Mouse (Mus musculus) heart, adult 2 months (tissue): Measurements from ENCODE around the gene Tspan31. TPM values are rescaled to one million over a fixed set of nuclear protein-coding genes. Genes with fewer than 3 reads are reported as not detected.

Source experiments
- DNase-seq, 2 experiments: peaks; one replicate each; pipeline ENCODE4 v3.0.0; 2021
- H3K27ac ChIP-seq: fragments of 200-600 bp; 2 replicates; pipeline ENCODE4 v1.8.1; 2022
- H3K27me3 ChIP-seq: fragments of 200-500 bp; 2 replicates; pipeline ENCODE4 v1.6.1; 2012; ENCODE audit warnings: mild to moderate bottlenecking, low read length, inconsistent platforms, mixed read lengths; ENCODE audit not compliant: control insufficient read depth, insufficient read depth
- H3K36me3 ChIP-seq: fragments of 200-500 bp; 2 replicates; pipeline ENCODE4 v1.6.1; 2012; ENCODE audit warnings: low read length, inconsistent platforms; ENCODE audit not compliant: control insufficient read depth, insufficient read depth
- H3K4me1 ChIP-seq: fragments of 200-500 bp; 2 replicates; pipeline ENCODE4 v1.6.1; 2011; ENCODE audit warnings: low read length; ENCODE audit not compliant: control insufficient read depth, insufficient read depth
- H3K4me3 ChIP-seq: fragments of 200-600 bp; 2 replicates; pipeline ENCODE4 v1.8.1; 2022
- H3K79me2 ChIP-seq: fragments of 200-500 bp; replicated peaks from 2 replicates; pipeline ENCODE4 v1.6.1; 2012; ENCODE audit warnings: mild to moderate bottlenecking, inconsistent platforms, low read length, moderate library complexity, mixed read lengths; ENCODE audit not compliant: control insufficient read depth, insufficient read depth
- H3K9ac ChIP-seq: fragments of 200-500 bp; 2 replicates; pipeline ENCODE4 v1.6.1; 2012; ENCODE audit warnings: low read depth, mild to moderate bottlenecking, control low read depth, inconsistent platforms, low read length, mixed read lengths
- CTCF ChIP-seq: fragments of 200-600 bp; IDR thresholded peaks from 2 replicates; pipeline ENCODE4 v1.8.1; 2022; ENCODE audit warnings: antibody characterized with exemption, mild to moderate bottlenecking, moderate library complexity
- EP300 ChIP-seq: fragments of 200-500 bp; IDR thresholded peaks from 2 replicates; pipeline ENCODE4 v1.6.1; 2011; ENCODE audit warnings: low read depth, low read length, control low read depth; ENCODE audit not compliant: insufficient read depth
- POLR2A ChIP-seq: fragments of 200-500 bp; IDR thresholded peaks from 2 replicates; pipeline ENCODE4 v1.6.1; 2011; ENCODE audit warnings: mild to moderate bottlenecking, low read depth, low read length, control low read depth; ENCODE audit not compliant: insufficient read depth
- whole genome bisulfite sequencing: fragments of 180-500 bp; shearing (Covaris S2); methylation state at CpG from one replicate; pipeline ENCODE4 v1.1.7; 2018; 5-methylcytosine and 5-hydroxymethylcytosine counted together
- intact Hi-C: fragments of 180-260 bp; cut with DNase I; formaldehyde crosslinking; loops from one replicate; pipeline ENCODE4 v1.15.1; 2025
- polyA plus RNA-seq: library from polyadenylated mRNA; depleted of rRNA; stranded (reverse); fragments of >200 nt; gene quantifications from 2 replicates; pipeline ENCODE4 v1.2.3, GENCODE M21; 2012
- total RNA-seq, 2 experiments: library from RNA; stranded (reverse); gene quantifications; 2 replicates each; pipeline ENCODE4 v1.2.3; 2021

Gene Tspan31
- total and polyA plus RNA-seq, 3 experiments = 39.3 to 67.6 (median 51.0) TPM

- no peaks in the 10 kb centered on the region for H3K79me2 ChIP-seq
- no peak for TF ChIP-seq EP300
- TF ChIP-seq POLR2A = no peak
- no peak for TF ChIP-seq CTCF
- H3K4me1 ChIP-seq = peaks cover 6% of the 10 kb centered on the region
- DNase-seq = no peak
- intact Hi-C loops = loop anchor here (10.0 kb wide), 1 partner anchor 1684 kb away; the partner anchor contains the start of genes Dgka and Pym1
- H3K27me3 ChIP-seq = no peaks in the 10 kb centered on the region
- H3K9ac ChIP-seq = no peak overlapping the region
- 71% methylated on average over 5 of the region's 5 CpGs for WGBS
- H3K36me3 ChIP-seq = no peaks in the 10 kb centered on the region
- H3K4me3 ChIP-seq = no peak overlapping the region
- H3K27ac ChIP-seq = no peak overlapping the region
Observed at GRCm38 (mm10) chr10:127061085-127061484, 9.0 kb downstream of the Tspan31 start.

GRCm38 (mm10) chr10:127059968-127060916 is 9.8 kb downstream of the Tspan31 start, which contains the start of gene March9:
Gene March9 (minus strand): TSS chr10:127060184.
- Histone ChIP-seq H3K27ac (no peak within 1 kb of the TSS), H3K36me3 (no peaks in the 10 kb centered on the region), H3K4me3 (peak within 1 kb of the TSS; percentile 66), H3K79me2 (no peaks in the 10 kb centered on the region), H3K4me1 (peaks cover 6% of the 10 kb centered on the region), H3K27me3 (no peaks in the 10 kb centered on the region), H3K9ac (peak within 1 kb of the TSS; percentile 72)
- DNase-seq = peak; percentile 64 to 74
- intact Hi-C loops = loop anchor here (10.0 kb wide), 1 partner anchor 1685 kb away; the partner anchor contains the start of genes Dgka and Pym1
- 3% methylated on average over 43 of the region's 72 CpGs for WGBS
- TF ChIP-seq CTCF (no peak), EP300 (no peak), POLR2A (no peak)

GRCm38 (mm10) chr10:127059174-127059967 is 10.7 kb downstream of the Tspan31 start:
- Histone ChIP-seq H3K27ac (no peak overlapping the region), H3K4me3 (peak overlapping the region; percentile 66), H3K27me3 (no peaks in the 10 kb centered on the region), H3K9ac (peak overlapping the region; percentile 72), H3K79me2 (no peaks in the 10 kb centered on the region), H3K36me3 (no peaks in the 10 kb centered on the region), H3K4me1 (peaks cover 5% of the 10 kb centered on the region)
- TF ChIP-seq EP300 (no peak), CTCF (no peak), POLR2A (no peak)
- intact Hi-C loops = no loop called here
- no peak for DNase-seq
- WGBS = 1% methylated on average over 73 of the region's 92 CpGs

- H3K27me3 ChIP-seq = no peaks in the 10 kb centered on the region
- intact Hi-C loops = no loop called here
- no peak for TF ChIP-seq EP300
- TF ChIP-seq CTCF = no peak
- no peak for TF ChIP-seq POLR2A
Observed at GRCm38 (mm10) chr10:127058708-127059107, 11.4 kb downstream of the Tspan31 start.

GRCm38 (mm10) chr10:127058161-127058560 is 11.9 kb downstream of the Tspan31 start:
- Histone ChIP-seq H3K4me3 (no peak overlapping the region), H3K27ac (no peak overlapping the region), H3K4me1 (peaks cover 4% of the 10 kb centered on the region; the same call in 1 of the 2 replicates), H3K79me2 (no peaks in the 10 kb centered on the region), H3K36me3 (no peaks in the 10 kb centered on the region), H3K27me3 (no peaks in the 10 kb centered on the region), H3K9ac (no peak overlapping the region)
- TF ChIP-seq POLR2A (no peak), EP300 (no peak), CTCF (peak; percentile 98)
- intact Hi-C loops = no loop called here
- DNase-seq = peak; percentile 73 to 81
- 11% methylated on average over 9 of the region's 9 CpGs for WGBS

More at GRCm38 (mm10) chr10:127058708-127059107, 11.4 kb downstream of the Tspan31 start:
- 11% methylated on average over 8 of the region's 8 CpGs for WGBS
- Histone ChIP-seq H3K79me2 (no peaks in the 10 kb centered on the region), H3K27ac (no peak overlapping the region), H3K9ac (no peak overlapping the region), H3K4me1 (peaks cover 4% of the 10 kb centered on the region; the same call in 1 of the 2 replicates), H3K36me3 (no peaks in the 10 kb centered on the region), H3K4me3 (peak overlapping the region; percentile 66; the same call in 1 of the 2 replicates)
- DNase-seq = no peak
